Mouse (Mus musculus) embryonic facial prominence, embryonic 12.5 days (tissue): ENCODE results near the gene Ros1. TPM values are rescaled to one million over a fixed set of nuclear protein-coding genes. Genes with fewer than 3 reads are reported as not detected.

Experiments used
- microRNA-seq: library from miRNA; unstranded; fragments of <30 nt; microRNA quantifications from one replicate; pipeline ENCODE4, GENCODE M21; 2017
- polyA plus RNA-seq: library from polyadenylated mRNA; unstranded; fragments of >200 nt; fragmentation: Nextera tagmentation; extraction: Ambion mirVana; gene quantifications from 2 replicates; pipeline ENCODE4 v1.2.1, GENCODE M21; 2016

The Ros1 gene
- polyA plus RNA-seq, 1 experiment from 2014 or later = not detected

Small RNA genes within 50 kb of the gene (microRNA-seq; reads per million reads assigned to microRNA genes)
- not detected for gene Gm24084

Other genes with a start within 250 kb of the Ros1 start
- 8.7 and 12.0 TPM in 2 replicates for gene Vgll2, start 172.7 kb downstream of the Ros1 start, polyA plus RNA-seq
- gene Dcbld1, start 38.4 kb upstream of the Ros1 start, polyA plus RNA-seq = 24.5 and 25.7 TPM in 2 replicates
- gene Gm26741, start 163.5 kb upstream of the Ros1 start, polyA plus RNA-seq = not detected in 2 replicates
- 25.7 and 27.1 TPM in 2 replicates for gene Gopc, start 186.9 kb upstream of the Ros1 start, polyA plus RNA-seq
- 0.14 TPM in 1 of 2 replicates, not detected in the other for gene Nepn, start 193.7 kb upstream of the Ros1 start, polyA plus RNA-seq
- 15.5 and 18.5 TPM in 2 replicates for gene Nus1, start 222.3 kb upstream of the Ros1 start, polyA plus RNA-seq